Mouse (Mus musculus): Measurements from ENCODE around the gene Dnajb13.

The Dnajb13 gene

GRCm38 (mm10) chr7:100508670-100509069 is 6.1 kb downstream of the Dnajb13 start:
- DNase-seq (ENCODE audit: low spot score in 2 of 2), result no peak

GRCm38 (mm10) chr7:100506494-100506893 is 8.3 kb downstream of the Dnajb13 start:
- no peak for DNase-seq (ENCODE audit: low spot score in 2 of 2)

- no peak for DNase-seq (ENCODE audit: low spot score in 2 of 2)
These were observed 9.8 kb downstream of the Dnajb13 start for GRCm38 (mm10) chr7:100504740-100505487.

- no peak for DNase-seq (ENCODE audit: low spot score in 2 of 2)
These were observed 11.7 kb downstream of the Dnajb13 start for GRCm38 (mm10) chr7:100503076-100503475.

GRCm38 (mm10) chr7:100502374-100502922 is 12.3 kb downstream of the Dnajb13 start:
- DNase-seq (ENCODE audit: low spot score in 2 of 2), result no peak

- no peak for DNase-seq (ENCODE audit: low spot score in 2 of 2)
These were observed 12.9 kb downstream of the Dnajb13 start for GRCm38 (mm10) chr7:100501844-100502373.

- no peak for DNase-seq (ENCODE audit: low spot score in 2 of 2)
These were observed 13.5 kb downstream of the Dnajb13 start for GRCm38 (mm10) chr7:100501027-100501843.

GRCm38 (mm10) chr7:100500276-100500977 is 14.3 kb downstream of the Dnajb13 start:
- DNase-seq (ENCODE audit: low spot score in 2 of 2), result no peak

GRCm38 (mm10) chr7:100499465-100499864 is 15.3 kb downstream of the Dnajb13 start:
- no peak for DNase-seq (ENCODE audit: low spot score in 2 of 2)

GRCm38 (mm10) chr7:100497982-100498381 is 16.8 kb downstream of the Dnajb13 start:
- DNase-seq (ENCODE audit: low spot score in 2 of 2), result no peak

GRCm38 (mm10) chr7:100497402-100497801 is 17.4 kb downstream of the Dnajb13 start:
- no peak for DNase-seq (ENCODE audit: low spot score in 2 of 2)

- DNase-seq (ENCODE audit: low spot score in 2 of 2), result no peak
These were observed 18.0 kb downstream of the Dnajb13 start for GRCm38 (mm10) chr7:100496791-100497190.

GRCm38 (mm10) chr7:100496371-100496770 is 18.4 kb downstream of the Dnajb13 start:
- DNase-seq (ENCODE audit: low spot score in 2 of 2), result no peak

- peak; percentile 61 to 64 for DNase-seq (ENCODE audit: low spot score in 2 of 2)
These were observed 19.0 kb downstream of the Dnajb13 start for GRCm38 (mm10) chr7:100495581-100496251.

- DNase-seq (ENCODE audit: low spot score in 2 of 2), result no peak
These were observed 19.7 kb downstream of the Dnajb13 start for GRCm38 (mm10) chr7:100495042-100495441.

GRCm38 (mm10) chr7:100494415-100494831 is 20.3 kb downstream of the Dnajb13 start:
- no peak for DNase-seq (ENCODE audit: low spot score in 2 of 2)

- peak in 1 of 2 experiments; percentile 41 for DNase-seq (ENCODE audit: low spot score in 2 of 2)
These were observed 21.0 kb downstream of the Dnajb13 start for GRCm38 (mm10) chr7:100493484-100494414.

GRCm38 (mm10) chr7:100493117-100493483 is 21.7 kb downstream of the Dnajb13 start, which contains the start of gene Ucp2:
Gene Ucp2, plus strand, starts transcription at chr7:100493337.
- peak; percentile 43 to 52 for DNase-seq (ENCODE audit: low spot score in 2 of 2)

- no peak for DNase-seq (ENCODE audit: low spot score in 2 of 2)
These were observed 22.2 kb downstream of the Dnajb13 start for GRCm38 (mm10) chr7:100492391-100493116.
